Mouse (Mus musculus): ENCODE results near the gene 1700013G24Rik. TPM values are rescaled to one million over a fixed set of nuclear protein-coding genes. Genes with fewer than 3 reads are reported as not detected.

Gene 1700013G24Rik
- total RNA-seq, 4 experiments from 2014 or later, result not detected

DNA sequence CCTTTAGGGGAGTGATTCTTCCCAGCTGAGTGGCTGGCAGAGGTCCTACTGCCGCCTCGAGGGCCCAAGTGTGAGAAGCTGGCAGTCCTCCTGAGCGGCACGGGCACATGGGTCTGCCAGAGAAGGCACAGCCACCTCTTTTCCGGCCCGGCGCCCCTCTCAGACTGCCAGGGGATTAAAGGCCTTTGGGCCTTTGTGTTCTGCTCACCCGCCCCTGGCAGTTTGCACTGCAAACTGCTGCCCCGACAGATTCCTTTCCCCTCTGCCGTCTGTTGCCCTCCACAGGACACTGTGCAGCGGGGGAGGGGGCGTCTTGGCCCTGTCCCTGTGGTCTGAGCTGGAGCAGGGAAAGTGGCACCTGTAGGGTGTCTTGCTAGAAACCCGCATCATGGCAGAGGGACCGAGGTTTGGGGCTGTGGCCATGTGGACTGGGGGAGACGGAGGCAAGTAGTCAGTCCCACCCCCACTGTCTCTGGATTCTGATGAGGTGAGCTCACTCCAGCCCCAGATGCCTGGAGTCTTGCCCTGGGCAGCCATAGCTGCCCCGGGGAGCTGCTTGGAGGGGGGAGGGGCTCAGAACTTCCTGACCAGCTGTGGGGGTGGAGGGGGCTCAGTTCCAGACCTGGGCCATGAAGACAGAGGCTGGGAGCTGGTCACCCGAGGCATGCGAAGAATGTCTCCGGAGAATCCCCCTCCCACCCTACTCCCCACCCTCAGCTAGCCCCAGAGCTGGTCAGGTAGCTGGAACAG, 41.8 kb downstream of the 1700013G24Rik start:
- DNase-seq (ENCODE audit: low spot score in 2 of 2), result no peak

DNA sequence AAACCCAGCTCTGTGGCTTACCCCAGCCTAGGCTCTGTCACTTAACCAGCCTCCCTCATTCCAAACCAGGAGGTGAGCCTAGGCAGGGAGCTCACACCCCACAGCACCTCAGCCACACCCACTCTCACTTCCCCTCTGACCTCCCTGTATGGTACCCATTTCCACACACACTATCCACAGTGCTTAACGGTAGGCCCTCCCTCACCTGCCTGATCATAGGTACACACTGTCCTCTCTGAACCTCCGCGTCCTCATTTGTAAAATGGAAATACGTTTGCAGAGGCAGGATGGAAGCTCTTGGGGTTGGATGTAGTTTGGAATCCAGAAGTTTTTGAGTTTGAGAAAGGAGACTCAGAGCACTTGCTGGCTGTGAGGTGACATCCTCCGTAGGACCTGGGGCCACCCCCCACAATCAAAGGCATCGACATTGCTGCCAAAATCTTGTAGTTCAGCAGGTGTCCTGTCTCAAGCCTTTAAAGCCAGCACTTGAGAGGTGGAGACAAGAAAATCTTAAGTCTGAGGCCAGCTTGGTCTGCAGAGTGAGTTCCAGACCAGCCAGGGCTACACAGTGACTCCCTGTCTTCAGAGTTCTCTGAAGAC, 42.5 kb downstream of the 1700013G24Rik start:
- DNase-seq (ENCODE audit: low spot score in 2 of 2), result no peak

DNA sequence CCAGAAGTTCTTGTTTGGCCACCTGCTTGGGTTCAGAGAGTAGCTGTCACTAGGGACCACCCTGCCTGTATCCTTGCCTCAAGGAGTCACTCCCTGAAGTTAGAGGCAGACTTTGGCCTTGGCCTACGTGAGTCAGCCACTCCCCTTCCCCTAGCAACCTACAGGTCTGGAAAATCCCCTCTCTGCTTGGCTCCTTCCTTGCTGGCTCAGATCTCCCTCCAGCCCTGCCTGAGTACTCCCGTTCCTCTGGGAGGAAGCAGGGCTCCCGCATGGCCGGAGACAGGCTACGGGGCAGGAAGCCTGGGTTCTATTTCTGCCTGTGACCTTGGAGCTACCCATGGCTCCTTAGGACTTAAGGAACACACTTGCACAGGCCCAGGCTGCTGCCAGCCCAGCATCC, 44.3 kb downstream of the 1700013G24Rik start:
- DNase-seq (ENCODE audit: low spot score in 2 of 2), result no peak

DNA sequence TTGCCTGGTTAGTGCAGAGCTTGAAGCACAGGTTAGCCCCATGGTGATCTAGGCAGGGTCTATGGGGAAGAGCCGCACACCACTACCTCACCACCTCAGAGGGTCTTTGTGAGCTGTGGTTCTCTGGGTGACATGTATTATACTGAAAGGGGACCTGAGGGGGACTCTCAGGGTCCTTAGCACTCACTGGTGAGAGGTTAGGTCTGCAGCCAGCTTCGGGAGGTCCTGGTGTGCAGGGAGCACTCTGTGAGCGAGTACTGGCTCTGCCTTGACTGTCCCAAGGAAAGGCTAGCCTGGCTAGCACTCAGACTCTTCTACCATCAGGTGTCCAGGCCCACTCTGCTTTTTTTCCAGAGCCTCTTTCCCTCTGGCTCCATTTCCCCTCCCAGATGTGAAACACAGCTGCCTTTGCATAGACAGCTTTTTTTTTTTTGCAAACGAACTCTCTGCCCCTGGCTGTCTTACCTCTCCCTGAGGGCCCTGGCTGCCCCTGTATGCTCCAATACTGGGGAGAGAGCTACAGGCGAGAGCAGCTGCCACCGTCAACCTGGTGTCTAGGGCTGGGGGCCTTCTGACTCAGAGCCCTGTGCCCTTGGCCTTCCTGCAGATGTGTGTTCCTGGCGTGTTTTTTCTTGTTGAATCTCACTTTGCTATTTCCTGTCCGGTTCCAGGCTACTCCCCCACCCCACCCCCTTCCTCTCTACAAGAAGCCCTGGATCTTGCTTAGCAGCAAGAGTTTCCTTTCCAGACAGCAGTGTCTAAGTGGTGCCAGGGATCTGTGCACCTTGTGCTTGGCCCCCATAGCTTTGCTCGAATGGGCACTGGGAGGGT, 45.0 kb downstream of the 1700013G24Rik start:
- DNase-seq (ENCODE audit: low spot score in 2 of 2), result no peak

DNA sequence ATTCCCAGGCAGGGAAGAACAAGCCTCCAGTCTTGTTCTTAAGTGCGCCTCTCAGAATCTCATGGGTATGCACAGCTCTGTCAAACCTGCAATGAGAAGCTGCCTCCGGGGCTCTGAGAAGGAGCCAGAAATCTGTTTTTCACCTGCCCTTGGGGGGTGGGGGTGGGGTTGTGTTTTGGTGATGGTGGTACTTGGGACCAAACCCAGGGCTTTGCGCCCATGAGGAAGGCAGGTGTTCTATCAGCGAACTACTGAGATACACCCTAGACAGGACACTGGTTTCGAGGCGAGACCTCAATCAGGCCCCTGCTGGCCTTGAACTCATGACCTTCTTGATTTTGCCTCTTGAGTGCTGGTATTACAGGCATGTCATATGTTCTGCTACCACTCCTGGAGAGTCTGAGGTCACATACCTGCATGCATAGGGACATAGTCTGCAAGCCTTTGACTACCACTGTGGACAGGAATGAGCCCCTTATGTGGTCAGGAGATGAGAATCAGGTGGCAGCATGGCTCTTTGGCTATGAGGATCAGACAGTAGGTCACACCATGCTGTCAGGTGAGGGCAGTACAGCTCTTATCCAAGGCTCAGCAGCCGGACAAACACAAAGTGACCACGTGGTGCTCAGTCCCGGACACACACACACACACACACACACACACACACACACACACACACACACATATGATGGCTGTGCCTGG, 45.9 kb downstream of the 1700013G24Rik start:
- no peak for DNase-seq (ENCODE audit: low spot score in 2 of 2)

DNA sequence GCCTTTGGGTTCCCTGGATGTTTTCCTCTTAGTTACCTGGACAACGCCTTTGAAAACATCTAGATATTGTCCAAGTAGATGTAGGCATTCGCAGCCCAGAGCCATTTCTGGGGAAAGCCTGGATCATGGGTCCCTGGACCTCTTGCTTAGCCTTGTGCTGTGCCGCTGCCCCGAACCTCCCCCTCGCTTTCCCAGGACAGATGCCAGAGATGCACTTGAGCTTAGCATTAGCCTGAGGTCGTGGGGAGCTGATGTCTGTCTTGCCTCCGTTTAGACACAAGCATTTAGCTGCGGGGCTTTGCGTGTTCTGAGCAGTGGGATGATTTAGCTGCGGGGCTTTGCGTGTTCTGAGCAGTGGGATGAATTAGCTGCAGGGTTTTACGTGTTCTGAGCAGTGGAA, 47.1 kb downstream of the 1700013G24Rik start:
- DNase-seq (ENCODE audit: low spot score in 2 of 2), result no peak

DNA sequence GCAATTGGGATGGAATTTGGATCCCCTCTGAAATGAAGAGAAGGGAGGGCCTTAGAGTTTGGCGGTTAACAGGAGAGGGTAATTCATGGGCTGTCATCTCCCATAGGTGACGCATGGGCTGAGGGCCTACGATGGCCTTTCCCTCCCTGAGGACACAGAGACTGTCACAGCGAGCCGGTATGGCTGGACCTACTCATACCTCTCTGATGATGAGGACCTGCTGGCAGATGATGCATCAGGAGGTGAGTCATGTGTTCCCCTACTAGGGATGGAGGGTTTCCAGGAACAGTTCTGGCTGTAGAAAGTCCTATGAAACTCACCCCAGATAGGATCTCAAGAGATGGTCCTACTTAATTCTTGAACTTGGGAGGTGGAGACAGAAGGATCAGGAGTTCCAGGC, 47.9 kb downstream of the 1700013G24Rik start:
- no peak for DNase-seq (ENCODE audit: low spot score in 2 of 2)

DNA sequence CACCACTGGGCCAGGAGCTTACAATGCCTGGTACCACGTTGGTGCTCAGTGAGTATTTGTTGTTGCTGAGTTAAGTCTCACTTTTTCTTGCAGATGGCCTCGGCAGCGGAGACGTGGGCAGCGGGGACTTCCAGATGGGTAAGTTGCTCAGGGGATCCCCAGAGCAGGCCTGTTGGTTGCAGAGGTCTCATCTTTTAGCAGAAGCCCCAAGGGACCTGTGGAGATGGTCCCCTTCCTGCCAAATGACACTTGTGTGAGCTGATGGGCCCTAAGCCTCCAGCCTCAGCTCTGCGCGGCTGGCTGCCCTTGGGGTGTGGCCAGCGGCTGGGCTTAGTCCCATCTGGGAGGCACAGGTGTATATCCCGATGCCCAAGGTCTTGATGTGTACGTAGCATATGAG, 49.1 kb downstream of the 1700013G24Rik start:
- DNase-seq (ENCODE audit: low spot score in 2 of 2), result no peak

DNA sequence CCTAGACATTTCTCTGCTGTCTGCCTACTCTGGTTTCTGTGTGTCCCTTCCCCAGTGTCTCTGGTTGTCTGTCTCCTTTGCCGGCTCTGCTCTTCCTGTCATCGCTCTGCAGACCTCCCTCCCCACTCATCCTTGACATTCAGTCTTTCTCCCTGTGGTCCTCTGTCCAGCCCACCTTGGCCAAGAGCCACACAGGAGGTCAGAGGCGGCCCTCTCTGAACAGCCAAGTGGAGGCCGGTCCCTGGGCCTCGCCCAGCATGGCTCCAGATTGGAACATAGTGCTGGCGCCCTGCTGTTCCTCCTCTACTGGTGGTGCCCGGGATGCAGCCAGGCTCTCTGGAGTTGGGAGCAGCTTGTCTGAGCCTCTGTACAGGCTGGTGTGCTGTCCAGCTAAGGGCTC, 49.7 kb downstream of the 1700013G24Rik start:
- no peak for DNase-seq (ENCODE audit: low spot score in 2 of 2)

DNA sequence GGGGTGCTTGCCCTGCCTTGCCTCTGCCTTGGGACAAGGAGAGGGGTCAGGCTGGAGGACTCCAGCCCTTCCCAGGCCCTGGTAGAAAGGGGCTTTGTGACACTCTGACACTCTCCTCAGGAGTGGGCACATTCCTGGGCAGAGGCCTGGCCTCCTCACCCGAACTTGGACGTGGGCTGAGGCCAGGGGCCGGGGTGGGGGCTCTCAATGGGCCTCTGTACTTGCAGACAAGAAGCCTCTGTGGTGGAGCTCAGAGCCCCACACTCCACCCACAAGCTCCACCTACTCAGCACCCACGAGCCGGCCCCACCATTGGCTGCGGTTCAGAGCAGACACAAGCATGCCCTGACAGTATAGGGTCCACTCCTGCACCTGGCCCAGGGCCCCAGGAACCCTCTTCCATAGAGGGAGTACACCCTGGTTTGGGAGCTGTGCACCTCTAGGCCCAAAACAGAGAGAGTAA, 50.5 kb downstream of the 1700013G24Rik start:
- peak in 1 of 2 experiments; percentile 38 for DNase-seq (ENCODE audit: low spot score in 2 of 2)

Other genes starting within 250 kb of the 1700013G24Rik start
- 1 to 10 TPM; 8.9 to 9.9 (median 9.5) TPM for gene Wnt4, start 175.8 kb upstream of the 1700013G24Rik start, total RNA-seq (2022)
- 100 to 1,000 TPM; 310 to 362 (median 328) TPM for gene Cdc42, start 95.6 kb upstream of the 1700013G24Rik start, total RNA-seq (2022)
- gene Cela3a, start 43.5 kb upstream of the 1700013G24Rik start, total RNA-seq (2022), result not detected
- not detected for gene Cela3b, start 22.7 kb upstream of the 1700013G24Rik start, total RNA-seq (2022)
- gene Hspg2, start 15.5 kb downstream of the 1700013G24Rik start, total RNA-seq (2022), result 1 to 10 TPM; 4.1 to 6.4 (median 6.0) TPM
- gene Ldlrad2, start 121.3 kb downstream of the 1700013G24Rik start, total RNA-seq (2022), result not detected
- 100 to 1,000 TPM; 127 to 138 (median 131) TPM for gene Usp48, start 140.5 kb downstream of the 1700013G24Rik start, total RNA-seq (2022)
- gene Rap1gap, start 211.4 kb downstream of the 1700013G24Rik start, total RNA-seq (2022), result 100 to 1,000 TPM; 338 to 399 (median 364) TPM